Mouse (Mus musculus) CH12.LX (cell line): ENCODE measurements around the gene Zfp148.

ENCODE experiments used
- CTCF ChIP-seq, 2 experiments: IDR thresholded peaks in 1 of 2; conservative IDR thresholded peaks in 1 of 2; 2 replicates each; pipeline ENCODE4 v1.5.1; 2011 to 2012; ENCODE audit warnings: low read depth in 2 of 2, low read length in 2 of 2, improper control_type of control experiment in 1 of 2, inconsistent platforms in 1 of 2, mild to moderate bottlenecking in 1 of 2, moderate library complexity in 1 of 2
- EP300 ChIP-seq: IDR thresholded peaks from 2 replicates; pipeline ENCODE4 v1.6.1; 2011; ENCODE audit warnings: low read length, improper control_type of control experiment
- JUND ChIP-seq: conservative IDR thresholded peaks from 2 replicates; pipeline ENCODE4 v1.6.1; 2011; ENCODE audit warnings: low read depth, low read length, improper control_type of control experiment
- TBP ChIP-seq: conservative IDR thresholded peaks from 2 replicates; pipeline ENCODE4 v1.6.1; 2011; ENCODE audit warnings: low read depth, low read length, improper control_type of control experiment
- UBTF ChIP-seq: IDR thresholded peaks from 2 replicates; pipeline ENCODE4 v1.6.1; 2012; ENCODE audit warnings: low read depth, mild to moderate bottlenecking, inconsistent platforms, low read length, improper control_type of control experiment, moderate library complexity
- USF1 ChIP-seq: IDR thresholded peaks from 2 replicates; pipeline ENCODE4 v1.6.1; 2014; ENCODE audit warnings: low read depth, mild to moderate bottlenecking, inconsistent platforms, low read length, improper control_type of control experiment
- ZKSCAN1 ChIP-seq: IDR thresholded peaks from 2 replicates; pipeline ENCODE4 v1.6.1; 2012; ENCODE audit warnings: low read depth, inconsistent platforms, low read length, improper control_type of control experiment, borderline replicate concordance

GRCm38 (mm10) chr16:33453826-33454225 lies 73.2 kb downstream of the Zfp148 start:
- TF ChIP-seq CTCF (conservative IDR thresholded peaks at IDR 0.05 in 1 of 2, IDR thresholded peaks at IDR 0.05 in 1 of 2; ENCODE audit: low read depth in 2 of 2, low read length in 2 of 2): no peak
- TF ChIP-seq TBP: no peak
- no peak for TF ChIP-seq ZKSCAN1
- TF ChIP-seq EP300: no peak
- no peak for TF ChIP-seq UBTF
- no peak for TF ChIP-seq USF1
- TF ChIP-seq JUND: no peak
